Mouse (Mus musculus) kidney, embryonic 14.5 days (tissue): ENCODE measurements around the gene Adamts9. TPM values are rescaled to one million over a fixed set of nuclear protein-coding genes. Genes with fewer than 3 reads are reported as not detected.

Experiments used
- ATAC-seq: fragments of 200-750 bp; cut with Nextera tagmentation; 2 replicates; pipeline ENCODE4 v1.8.0; 2017; ENCODE audit warnings: moderate number of reproducible peaks, mild to moderate bottlenecking, moderate TSS enrichment, moderate library complexity; ENCODE audit not compliant: low FRiP score, low TSS enrichment
- H3K27ac ChIP-seq: fragments of 300-500 bp; sonication (generic); 2 replicates; pipeline ENCODE4 v1.5.1; 2014; ENCODE audit warnings: low read depth, mild to moderate bottlenecking, low read length, moderate library complexity, mixed read lengths
- H3K27me3 ChIP-seq: fragments of 300-500 bp; sonication (generic); 2 replicates; pipeline ENCODE4 v1.6.1; 2014; ENCODE audit warnings: mild to moderate bottlenecking, low read length; ENCODE audit not compliant: control insufficient read depth, insufficient read depth
- H3K36me3 ChIP-seq: fragments of 300-500 bp; sonication (generic); 2 replicates; pipeline ENCODE4 v1.6.1; 2014; ENCODE audit warnings: low read length, mixed read lengths; ENCODE audit not compliant: control insufficient read depth, insufficient read depth
- H3K4me1 ChIP-seq: fragments of 300-500 bp; sonication (generic); 2 replicates; pipeline ENCODE4 v1.6.1; 2014; ENCODE audit warnings: low read length, mixed read lengths; ENCODE audit not compliant: control insufficient read depth, insufficient read depth
- H3K4me2 ChIP-seq: fragments of 300-500 bp; sonication (generic); replicated peaks from 2 replicates; pipeline ENCODE4 v1.6.1; 2014; ENCODE audit warnings: low read depth, mild to moderate bottlenecking, low read length
- H3K4me3 ChIP-seq: fragments of 300-500 bp; sonication (generic); 2 replicates; pipeline ENCODE4 v1.5.1; 2014; ENCODE audit warnings: mild to moderate bottlenecking, low read length
- H3K9ac ChIP-seq: fragments of 300-500 bp; sonication (generic); 2 replicates; pipeline ENCODE4 v1.6.1; 2014; ENCODE audit warnings: low read depth, mild to moderate bottlenecking, low read length, moderate library complexity
- H3K9me3 ChIP-seq: fragments of 300-500 bp; sonication (generic); 2 replicates; pipeline ENCODE4 v1.6.1; 2016; ENCODE audit warnings: low read length; ENCODE audit not compliant: control insufficient read depth
- WGBS: fragments of 180-500 bp; shearing (Covaris S2); extraction: QIAGEN DNeasy Blood & Tissue Kit; methylation state at CpG from one replicate; pipeline ENCODE4 v1.1.7; 2014; 5-methylcytosine and 5-hydroxymethylcytosine counted together
- polyA plus RNA-seq: library from polyadenylated mRNA; unstranded; fragments of >200 nt; fragmentation: Nextera tagmentation; extraction: Ambion mirVana; gene quantifications from 2 replicates; pipeline ENCODE4 v1.2.1, GENCODE M21; 2014

Gene Adamts9
- polyA plus RNA-seq, 1 experiment from 2014 or later: 19.9 TPM

DNA sequence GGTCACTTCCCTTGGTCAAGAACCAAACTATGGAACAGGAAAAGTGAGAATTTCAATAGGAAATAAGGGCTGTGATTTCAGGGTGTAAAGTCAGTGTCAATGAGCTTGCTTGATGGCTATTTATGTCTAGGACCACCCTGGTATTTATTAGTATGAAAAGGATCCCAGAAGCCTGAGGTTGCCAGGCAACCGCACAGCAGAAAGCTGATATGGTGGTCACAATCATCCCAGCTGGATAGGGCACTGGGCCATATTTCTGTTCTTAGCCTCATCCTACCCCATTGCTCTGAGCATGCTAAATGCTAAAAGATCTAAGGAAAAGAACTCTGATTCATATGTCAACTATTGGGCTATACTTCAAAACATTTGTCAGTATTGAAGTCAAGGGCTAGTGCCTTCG lies 112.2 kb downstream of the Adamts9 start:
- Histone ChIP-seq H3K27me3 (no peaks in the 10 kb centered on the region), H3K4me1 (no peaks in the 10 kb centered on the region), H3K36me3 (peaks cover 11% of the 10 kb centered on the region; the same call in 1 of the 2 replicates), H3K9me3 (no peaks in the 10 kb centered on the region), H3K4me3 (no peak overlapping the region), H3K27ac (no peak overlapping the region), H3K9ac (no peak overlapping the region), H3K4me2 (no peak overlapping the region)
- ATAC-seq: no peak
- whole genome bisulfite sequencing: 97% methylated on average over 2 of the region's 2 CpGs

GRCm38 (mm10) chr6:92829148-92829547 lies 114.1 kb downstream of the Adamts9 start:
- H3K9ac ChIP-seq: no peak overlapping the region
- H3K4me2 ChIP-seq: no peak overlapping the region
- H3K27ac ChIP-seq: no peak overlapping the region
- no peak for ATAC-seq
- 90% methylated on average over 2 of the region's 2 CpGs for WGBS
- H3K9me3 ChIP-seq: no peaks in the 10 kb centered on the region
- no peak overlapping the region for H3K4me3 ChIP-seq
- peaks cover 9% of the 10 kb centered on the region; the same call in 1 of the 2 replicates for H3K36me3 ChIP-seq
- no peaks in the 10 kb centered on the region for H3K4me1 ChIP-seq
- no peaks in the 10 kb centered on the region for H3K27me3 ChIP-seq

GRCm38 (mm10) chr6:92827360-92827759 lies 115.9 kb downstream of the Adamts9 start:
- WGBS: 67% methylated on average over 5 of the region's 5 CpGs
- Histone ChIP-seq H3K4me3 (no peak overlapping the region), H3K27me3 (no peaks in the 10 kb centered on the region), H3K9ac (no peak overlapping the region), H3K4me1 (no peaks in the 10 kb centered on the region), H3K27ac (no peak overlapping the region; the same call in 1 of the 2 replicates), H3K36me3 (peaks cover 9% of the 10 kb centered on the region; the same call in 1 of the 2 replicates), H3K9me3 (no peaks in the 10 kb centered on the region), H3K4me2 (no peak overlapping the region)
- ATAC-seq: no peak

GRCm38 (mm10) chr6:92826561-92826960 lies 116.7 kb downstream of the Adamts9 start:
- H3K4me2 ChIP-seq: no peak overlapping the region
- 86% methylated on average over 5 of the region's 5 CpGs for WGBS
- H3K27ac ChIP-seq: peak overlapping the region; percentile 71; the same call in 1 of the 2 replicates
- ATAC-seq: no peak
- no peak overlapping the region for H3K4me3 ChIP-seq
- H3K9ac ChIP-seq: no peak overlapping the region
- H3K9me3 ChIP-seq: no peaks in the 10 kb centered on the region
- H3K36me3 ChIP-seq: peaks cover 12% of the 10 kb centered on the region; the same call in 1 of the 2 replicates
- H3K4me1 ChIP-seq: no peaks in the 10 kb centered on the region
- H3K27me3 ChIP-seq: no peaks in the 10 kb centered on the region

GRCm38 (mm10) chr6:92823991-92824390 lies 119.3 kb downstream of the Adamts9 start:
- no peak overlapping the region for H3K4me3 ChIP-seq
- H3K4me1 ChIP-seq: no peaks in the 10 kb centered on the region
- H3K9me3 ChIP-seq: no peaks in the 10 kb centered on the region
- 37% methylated on average over 7 of the region's 7 CpGs for WGBS
- H3K9ac ChIP-seq: no peak overlapping the region
- peaks cover 17% of the 10 kb centered on the region; the same call in 1 of the 2 replicates for H3K36me3 ChIP-seq
- no peaks in the 10 kb centered on the region for H3K27me3 ChIP-seq
- ATAC-seq: no peak
- H3K4me2 ChIP-seq: no peak overlapping the region
- no peak overlapping the region for H3K27ac ChIP-seq

DNA sequence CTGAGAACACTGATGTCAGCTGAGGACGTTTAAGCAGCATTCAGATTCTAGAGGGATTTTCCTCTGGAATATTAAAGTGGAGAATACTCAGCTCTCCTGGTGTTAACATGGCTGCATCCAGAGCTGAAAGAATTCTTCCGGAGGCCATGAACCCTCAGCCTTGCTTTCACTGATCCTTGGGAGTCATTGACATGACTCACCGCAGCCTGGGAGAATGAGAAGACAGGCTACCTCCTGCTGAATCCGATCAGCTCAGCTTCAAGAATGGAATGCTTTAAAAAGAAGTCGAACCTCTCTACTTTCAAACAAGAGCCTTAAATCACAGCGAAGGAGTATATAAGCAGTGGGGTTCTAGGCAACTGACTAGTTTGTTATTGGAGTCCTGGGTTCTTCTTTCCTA lies 121.3 kb downstream of the Adamts9 start:
- WGBS: 50% methylated on average over 6 of the region's 6 CpGs
- no peak overlapping the region for H3K27ac ChIP-seq
- H3K4me3 ChIP-seq: no peak overlapping the region
- H3K27me3 ChIP-seq: no peaks in the 10 kb centered on the region
- no peak overlapping the region for H3K9ac ChIP-seq
- H3K4me2 ChIP-seq: no peak overlapping the region
- no peak for ATAC-seq
- H3K4me1 ChIP-seq: no peaks in the 10 kb centered on the region
- H3K36me3 ChIP-seq: peaks cover 14% of the 10 kb centered on the region; the same call in 1 of the 2 replicates
- no peaks in the 10 kb centered on the region for H3K9me3 ChIP-seq

DNA sequence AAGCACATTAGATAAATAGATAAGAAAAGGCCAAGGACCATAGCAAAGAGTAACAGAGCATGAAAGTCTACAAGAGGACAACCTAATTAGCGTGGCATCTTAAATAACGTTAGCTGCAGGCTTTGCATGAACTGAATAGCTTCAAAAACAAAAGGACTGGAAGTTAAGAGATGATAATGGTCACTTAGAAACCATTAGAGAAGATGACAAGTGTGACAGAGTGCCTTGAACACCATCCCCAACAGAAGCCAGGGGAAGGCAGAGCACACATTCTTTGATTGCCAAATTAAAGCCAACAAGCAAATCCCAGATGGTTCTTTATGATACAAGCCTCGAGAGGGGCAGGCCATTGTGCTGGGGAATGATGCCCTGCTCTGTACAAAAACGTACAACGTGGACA lies 121.7 kb downstream of the Adamts9 start:
- no peak overlapping the region for H3K9ac ChIP-seq
- H3K4me3 ChIP-seq: no peak overlapping the region
- H3K4me2 ChIP-seq: no peak overlapping the region
- no peak overlapping the region for H3K27ac ChIP-seq
- no peaks in the 10 kb centered on the region for H3K27me3 ChIP-seq
- WGBS: 62% methylated on average over 5 of the region's 5 CpGs
- no peaks in the 10 kb centered on the region for H3K4me1 ChIP-seq
- ATAC-seq: no peak
- H3K36me3 ChIP-seq: peaks cover 14% of the 10 kb centered on the region; the same call in 1 of the 2 replicates
- H3K9me3 ChIP-seq: no peaks in the 10 kb centered on the region

- ATAC-seq: no peak
- H3K36me3 ChIP-seq: peaks cover 37% of the 10 kb centered on the region
- H3K4me1 ChIP-seq: no peaks in the 10 kb centered on the region
- no peak overlapping the region for H3K4me3 ChIP-seq
- H3K4me2 ChIP-seq: no peak overlapping the region
- H3K9me3 ChIP-seq: no peaks in the 10 kb centered on the region
- WGBS: 69% methylated on average over 8 of the region's 8 CpGs
- no peak overlapping the region for H3K27ac ChIP-seq
- H3K9ac ChIP-seq: no peak overlapping the region
- H3K27me3 ChIP-seq: no peaks in the 10 kb centered on the region
Observed at GRCm38 (mm10) chr6:92817661-92818060, 125.6 kb downstream of the Adamts9 start.

GRCm38 (mm10) chr6:92816311-92816751 lies 127.0 kb downstream of the Adamts9 start, which contains the start of gene A730049H05Rik:
A730049H05Rik (plus strand) TSS chr6:92816478.
- Histone ChIP-seq H3K9ac (no peak within 1 kb of the TSS), H3K27ac (no peak within 1 kb of the TSS), H3K9me3 (no peaks in the 10 kb centered on the region), H3K4me1 (no peaks in the 10 kb centered on the region), H3K4me2 (no peak within 1 kb of the TSS), H3K4me3 (no peak within 1 kb of the TSS), H3K27me3 (no peaks in the 10 kb centered on the region), H3K36me3 (peaks cover 36% of the 10 kb centered on the region)
- no peak for ATAC-seq
- WGBS: 35% methylated on average over 8 of the region's 8 CpGs
